Mouse (Mus musculus) hindbrain, postnatal 0 days (tissue): Measurements from ENCODE around the gene Arhgap33. TPM values are rescaled to one million over a fixed set of nuclear protein-coding genes. Genes with fewer than 3 reads are reported as not detected.
A peak's percentile ranks its signal among the peaks of the same experiment; 100 is the strongest.

Experiments used
- ATAC-seq: fragments of 200-750 bp; cut with Nextera tagmentation; 2 replicates; pipeline ENCODE4 v1.8.0; 2017; ENCODE audit warnings: mild to moderate bottlenecking, moderate TSS enrichment, moderate library complexity
- DNase-seq: peaks from one replicate; pipeline ENCODE4 v3.0.0-alpha.2; 2015; ENCODE audit warnings: low spot score
- H3K27ac ChIP-seq: fragments of 300-500 bp; sonication (generic); 2 replicates; pipeline ENCODE4 v1.5.1; 2014; ENCODE audit warnings: mild to moderate bottlenecking
- H3K27me3 ChIP-seq: fragments of 300-500 bp; sonication (generic); 2 replicates; pipeline ENCODE4 v1.6.1; 2014; ENCODE audit warnings: low read length, mixed read lengths; ENCODE audit not compliant: insufficient read depth
- H3K36me3 ChIP-seq: fragments of 300-500 bp; sonication (generic); 2 replicates; pipeline ENCODE4 v1.6.1; 2014; ENCODE audit warnings: low read length, mixed read lengths; ENCODE audit not compliant: insufficient read depth
- H3K4me1 ChIP-seq: fragments of 300-500 bp; sonication (generic); 2 replicates; pipeline ENCODE4 v1.6.1; 2014; ENCODE audit warnings: antibody characterized with exemption, low read length, mixed read lengths; ENCODE audit not compliant: insufficient read depth
- H3K4me2 ChIP-seq: fragments of 300-500 bp; sonication (generic); 2 replicates; pipeline ENCODE4 v1.6.1; 2014; ENCODE audit warnings: low read depth, mild to moderate bottlenecking, low read length, moderate library complexity, mixed read lengths
- H3K4me3 ChIP-seq: fragments of 300-500 bp; sonication (generic); 2 replicates; pipeline ENCODE4 v1.5.1; 2014; ENCODE audit warnings: low read length
- H3K9ac ChIP-seq: fragments of 300-500 bp; sonication (generic); replicated peaks from 2 replicates; pipeline ENCODE4 v1.6.1; 2014; ENCODE audit warnings: mild to moderate bottlenecking, low read length, moderate library complexity, mixed read lengths
- H3K9me3 ChIP-seq: fragments of 300-500 bp; sonication (generic); 2 replicates; pipeline ENCODE4 v1.6.1; 2016; ENCODE audit warnings: low read length, mixed read lengths
- CTCF ChIP-seq: IDR thresholded peaks from 2 replicates; pipeline ENCODE4 v1.5.1; 2016; ENCODE audit warnings: antibody characterized with exemption, control low read depth, low read depth
- WGBS: fragments of 180-500 bp; shearing (Covaris S2); extraction: QIAGEN DNeasy Blood & Tissue Kit; methylation state at CpG from one replicate; pipeline ENCODE4 v1.1.7; 2014; 5-methylcytosine and 5-hydroxymethylcytosine counted together
- polyA plus RNA-seq: library from polyadenylated mRNA; unstranded; fragments of >200 nt; fragmentation: Nextera tagmentation; extraction: Ambion mirVana; gene quantifications from 2 replicates; pipeline ENCODE4 v1.2.1, GENCODE M21; 2015
- total RNA-seq: library from RNA; depleted of rRNA; stranded (reverse); fragments of >200 nt; gene quantifications from 2 replicates; pipeline ENCODE4 v1.2.3, GENCODE M21; 2014

Arhgap33 gene
- total and polyA plus RNA-seq, 2 experiments from 2014 or later = 55.7 to 73.1 TPM

DNA sequence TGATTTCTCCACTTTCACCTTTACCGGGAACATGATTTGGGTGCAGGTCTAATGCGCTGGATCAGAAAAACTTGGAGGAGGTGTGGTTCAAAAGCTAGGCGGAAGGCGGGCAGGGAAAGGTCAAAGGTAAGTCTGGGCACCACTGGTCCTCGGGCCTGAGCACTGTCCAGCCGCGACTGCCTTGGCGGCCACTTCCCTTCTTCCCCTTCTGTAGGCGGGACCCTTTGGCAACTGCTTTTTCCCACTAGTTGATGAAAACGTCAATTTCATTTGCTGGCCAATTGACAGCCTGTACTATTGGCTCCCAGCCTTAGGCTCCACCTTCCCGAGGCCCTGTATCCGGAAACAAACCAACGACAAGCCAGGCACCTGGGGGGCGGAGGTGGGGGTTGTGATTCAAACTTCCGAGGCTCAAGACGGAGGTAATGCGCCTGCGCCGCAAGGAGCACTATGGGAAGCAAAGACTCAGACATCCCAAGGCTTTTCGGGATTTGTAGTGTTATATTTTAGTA is 24.6 kb upstream of the Arhgap33 start, which contains the start of gene Lin37:
TSS of gene Lin37 (minus strand) at position 396 of the 512 bp plus-strand sequence.
- H3K4me2 ChIP-seq = peak within 1 kb of the TSS; percentile 99
- H3K9ac ChIP-seq = peak within 1 kb of the TSS; percentile 64
- WGBS = under 1% methylated on average over 20 of the region's 20 CpGs
- peak; percentile 99 for DNase-seq
- TF ChIP-seq CTCF = no peak
- H3K4me3 ChIP-seq = peak within 1 kb of the TSS; percentile 60
- peak within 1 kb of the TSS; percentile 71 for H3K27ac ChIP-seq
- peaks cover 10% of the 10 kb centered on the region for H3K4me1 ChIP-seq
- H3K9me3 ChIP-seq = no peaks in the 10 kb centered on the region
- peak; percentile 90 for ATAC-seq
- H3K27me3 ChIP-seq = no peaks in the 10 kb centered on the region
- peaks cover 19% of the 10 kb centered on the region for H3K36me3 ChIP-seq

DNA sequence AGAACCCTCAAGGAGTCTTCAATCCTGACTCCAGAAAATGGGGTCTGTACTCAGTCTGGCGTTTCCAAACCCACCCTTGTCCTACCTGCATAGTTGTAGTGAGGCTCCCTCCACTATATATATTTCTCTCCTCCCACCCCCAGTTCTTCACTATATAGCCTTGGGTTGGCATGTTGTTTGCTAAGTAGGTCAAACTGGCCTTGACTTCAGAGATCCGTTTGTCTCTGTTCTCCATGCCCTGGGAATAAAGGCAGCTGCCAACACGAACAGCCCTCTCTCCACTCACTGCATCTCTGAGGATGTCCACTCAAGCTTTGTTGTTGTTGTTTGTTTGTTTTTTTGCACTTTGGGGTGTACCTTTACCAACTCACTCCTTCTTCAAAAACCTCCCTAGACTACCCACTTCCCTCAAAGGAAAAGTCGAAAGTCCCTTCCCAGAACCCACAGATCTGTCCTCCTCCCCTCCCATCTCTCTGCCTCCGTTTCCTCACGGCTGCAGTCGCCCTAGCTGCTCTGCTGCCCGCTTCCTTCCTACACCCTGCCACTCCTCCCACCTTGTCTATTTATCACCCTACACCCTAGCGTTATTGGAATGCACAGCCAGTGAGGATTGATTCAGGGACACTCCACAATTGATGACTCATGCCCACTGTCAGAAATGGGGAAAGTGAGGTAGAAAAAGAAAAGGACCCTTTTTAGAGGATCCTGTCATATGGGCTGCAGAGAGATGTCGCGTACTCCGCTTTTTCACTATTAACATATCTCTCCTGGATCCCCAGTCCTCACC is 24.0 kb upstream of the Arhgap33 start:
- 14% methylated on average over 12 of the region's 12 CpGs for WGBS
- peaks cover 19% of the 10 kb centered on the region for H3K36me3 ChIP-seq
- peak overlapping the region; percentile 99 for H3K4me2 ChIP-seq
- DNase-seq (no peak), ATAC-seq (no peak)
- H3K9me3 ChIP-seq = no peaks in the 10 kb centered on the region
- H3K27me3 ChIP-seq = no peaks in the 10 kb centered on the region
- peak overlapping the region; percentile 60 for H3K4me3 ChIP-seq
- peaks cover 10% of the 10 kb centered on the region for H3K4me1 ChIP-seq
- H3K27ac ChIP-seq = peak overlapping the region; percentile 71; the same call in 1 of the 2 replicates
- H3K9ac ChIP-seq = peak overlapping the region; percentile 64
- no peak for TF ChIP-seq CTCF

DNA sequence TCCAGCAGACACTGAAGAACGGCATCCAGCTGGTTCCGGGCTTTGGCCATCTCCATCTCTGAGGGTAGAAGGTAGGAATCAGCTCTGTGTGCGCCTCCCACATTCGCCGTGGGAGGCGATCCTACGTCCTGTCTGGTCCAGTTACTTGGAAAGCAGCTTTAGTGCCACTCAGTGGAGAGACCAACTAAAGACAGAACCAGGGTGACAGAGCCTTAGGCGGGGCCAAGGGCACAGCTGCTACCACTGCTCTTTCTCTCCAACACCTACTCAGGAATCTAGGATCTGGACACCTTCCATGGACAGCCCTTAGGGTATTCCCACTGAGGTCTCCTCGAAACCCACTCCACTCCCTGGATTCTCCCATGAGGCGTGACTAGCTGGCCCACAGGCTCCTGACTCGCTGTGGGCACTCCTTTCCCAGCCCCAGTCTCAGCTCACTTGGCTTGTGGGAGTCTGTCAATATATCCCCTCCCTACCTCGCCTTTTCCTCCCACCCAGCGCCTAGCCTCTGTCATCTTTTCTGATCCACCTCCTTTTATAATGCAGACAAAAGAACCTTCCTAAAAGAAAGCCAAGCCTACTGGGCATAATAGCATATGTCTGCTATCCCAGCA is 23.1 kb upstream of the Arhgap33 start:
- WGBS = 87% methylated on average over 13 of the region's 13 CpGs
- H3K4me2 ChIP-seq = peak overlapping the region; percentile 99; the same call in 1 of the 2 replicates
- no peaks in the 10 kb centered on the region for H3K27me3 ChIP-seq
- DNase-seq = no peak
- no peaks in the 10 kb centered on the region for H3K9me3 ChIP-seq
- H3K4me1 ChIP-seq = peaks cover 18% of the 10 kb centered on the region
- peaks cover 19% of the 10 kb centered on the region for H3K36me3 ChIP-seq
- TF ChIP-seq CTCF = no peak
- ATAC-seq = no peak
- no peak overlapping the region for H3K27ac ChIP-seq
- H3K4me3 ChIP-seq = no peak overlapping the region
- peak overlapping the region; percentile 64 for H3K9ac ChIP-seq

DNA sequence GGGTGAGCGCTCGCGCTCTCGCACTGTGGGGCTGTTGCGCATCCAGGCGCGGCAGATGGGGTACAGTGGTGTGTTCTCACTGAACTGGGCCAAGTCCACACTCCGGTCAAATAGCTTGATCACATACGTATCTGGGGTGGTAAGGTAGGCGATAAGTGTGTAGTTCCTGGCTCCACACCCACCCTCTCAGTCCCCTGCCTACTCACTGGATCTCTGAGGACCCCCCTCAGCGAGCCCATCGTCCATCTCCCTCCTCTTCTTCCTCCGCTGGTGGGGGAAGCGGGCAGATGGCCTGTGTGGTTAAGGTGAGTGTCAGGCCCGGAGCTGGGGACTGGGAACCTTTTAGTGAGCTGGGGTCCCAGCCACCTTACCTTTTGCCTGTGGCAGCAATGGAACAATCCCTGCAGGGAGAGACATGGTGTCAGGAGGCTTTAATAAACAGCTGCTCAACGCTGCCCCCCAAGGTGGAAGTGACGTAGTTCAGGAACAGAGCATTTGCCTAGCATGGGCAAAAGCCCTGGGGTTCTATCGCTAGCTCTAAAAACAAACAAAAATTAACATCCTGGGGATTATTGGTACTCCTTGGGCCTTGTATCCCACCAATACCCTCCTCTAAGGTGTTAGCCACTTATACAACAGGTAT is 22.2 kb upstream of the Arhgap33 start:
- no peak; the same call in 1 of the 2 replicates for TF ChIP-seq CTCF
- H3K27ac ChIP-seq = no peak overlapping the region
- no peak for ATAC-seq
- H3K27me3 ChIP-seq = no peaks in the 10 kb centered on the region
- peaks cover 23% of the 10 kb centered on the region for H3K4me1 ChIP-seq
- no peak overlapping the region for H3K9ac ChIP-seq
- DNase-seq = no peak
- no peak overlapping the region for H3K4me2 ChIP-seq
- WGBS = 93% methylated on average over 18 of the region's 18 CpGs
- H3K4me3 ChIP-seq = no peak overlapping the region
- no peaks in the 10 kb centered on the region for H3K9me3 ChIP-seq
- peaks cover 19% of the 10 kb centered on the region for H3K36me3 ChIP-seq

DNA sequence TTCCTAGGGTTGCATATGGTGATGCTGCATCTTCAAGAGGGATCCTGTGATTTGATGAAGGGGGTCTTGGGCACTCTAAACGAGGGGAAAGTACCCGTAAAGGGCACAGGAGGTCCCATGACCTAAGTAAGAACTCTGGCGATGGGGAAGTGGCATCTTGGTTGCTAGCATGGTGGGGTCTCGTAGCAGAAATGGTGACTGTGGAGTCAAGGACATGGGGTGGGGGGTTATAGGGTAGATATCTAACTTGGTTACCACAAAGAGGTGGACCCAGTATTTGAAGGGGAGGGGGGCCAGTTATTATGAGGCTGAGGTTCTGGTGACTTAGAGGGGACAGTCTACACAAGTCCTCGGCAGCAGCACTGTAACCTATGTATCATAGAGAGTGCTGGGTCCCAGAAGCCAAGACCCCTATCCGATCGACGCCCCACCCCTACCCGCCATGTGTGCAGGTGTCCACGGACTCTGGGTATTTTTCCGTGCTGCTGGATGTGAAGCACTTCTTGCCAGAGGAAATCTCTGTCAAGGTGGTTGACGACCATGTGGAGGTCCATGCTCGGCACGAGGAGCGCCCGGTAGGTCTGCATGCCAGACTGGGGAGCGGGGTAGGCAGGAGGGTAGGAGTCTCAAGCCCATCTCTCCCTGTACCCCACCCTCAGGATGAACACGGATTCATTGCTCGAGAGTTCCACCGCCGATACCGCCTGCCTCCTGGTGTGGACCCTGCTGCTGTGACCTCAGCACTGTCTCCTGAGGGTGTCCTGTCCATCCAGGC is 19.1 kb upstream of the Arhgap33 start:
- H3K4me2 ChIP-seq = peak overlapping the region; percentile 97
- H3K4me3 ChIP-seq = no peak overlapping the region
- WGBS = 88% methylated on average over 22 of the region's 22 CpGs
- H3K9me3 ChIP-seq = no peaks in the 10 kb centered on the region
- DNase-seq = no peak
- peaks cover 22% of the 10 kb centered on the region for H3K4me1 ChIP-seq
- peak overlapping the region; percentile 63; the same call in 1 of the 2 replicates for H3K9ac ChIP-seq
- H3K27me3 ChIP-seq = no peaks in the 10 kb centered on the region
- no peak for TF ChIP-seq CTCF
- no peak for ATAC-seq
- H3K36me3 ChIP-seq = peaks cover 19% of the 10 kb centered on the region
- no peak overlapping the region for H3K27ac ChIP-seq
